Mouse (Mus musculus) MEL (cell line): ENCODE measurements around the gene Myh6.

Experiments
- CHD1 ChIP-seq: IDR thresholded peaks from 2 replicates; pipeline ENCODE4 v1.6.1; 2012; ENCODE audit warnings: low read depth, mild to moderate bottlenecking, inconsistent platforms, low read length, improper control_type of control experiment
- CTCF ChIP-seq, 3 experiments: IDR thresholded peaks in 2 of 3; conservative IDR thresholded peaks in 1 of 3; 2 replicates each; pipeline ENCODE4 v1.5.1; 2011 to 2012; ENCODE audit warnings: low read length in 3 of 3, low read depth in 2 of 3, mild to moderate bottlenecking in 2 of 3, improper control_type of control experiment in 1 of 3, inconsistent platforms in 1 of 3, mixed read lengths in 1 of 3, moderate library complexity in 1 of 3; ENCODE audit not compliant: control insufficient read depth in 1 of 3, insufficient read depth in 1 of 3, poor library complexity in 1 of 3, severe bottlenecking in 1 of 3
- EP300 ChIP-seq, 2 experiments: IDR thresholded peaks; 2 replicates each; pipeline ENCODE4 v1.6.1; 2011; ENCODE audit warnings: improper control_type of control experiment in 2 of 2, low read length in 2 of 2, low read depth in 1 of 2, mild to moderate bottlenecking in 1 of 2
- GABPA ChIP-seq: IDR thresholded peaks from 2 replicates; pipeline ENCODE4 v1.6.1; 2012; ENCODE audit warnings: low read depth, mild to moderate bottlenecking, inconsistent platforms, low read length, improper control_type of control experiment, moderate library complexity
- MAX ChIP-seq: IDR thresholded peaks from 2 replicates; pipeline ENCODE4 v1.6.1; 2011; ENCODE audit warnings: low read length, improper control_type of control experiment
- MXI1 ChIP-seq: IDR thresholded peaks from 2 replicates; pipeline ENCODE4 v1.6.1; 2011; ENCODE audit warnings: mild to moderate bottlenecking, low read depth, low read length, improper control_type of control experiment
- MYC ChIP-seq: IDR thresholded peaks from 2 replicates; pipeline ENCODE4 v1.6.1; 2011; ENCODE audit warnings: low read depth, mild to moderate bottlenecking, low read length, improper control_type of control experiment, moderate library complexity
- POLR2A ChIP-seq, 2 experiments: IDR thresholded peaks; 2 replicates each; pipeline ENCODE4 v1.6.1; 2011 to 2012; ENCODE audit warnings: low read length in 2 of 2, mild to moderate bottlenecking in 2 of 2, control low read depth in 1 of 2, improper control_type of control experiment in 1 of 2, low read depth in 1 of 2, moderate library complexity in 1 of 2; ENCODE audit not compliant: control insufficient read depth in 1 of 2, insufficient read depth in 1 of 2, poor library complexity in 1 of 2
- RCOR1 ChIP-seq: IDR thresholded peaks from 2 replicates; pipeline ENCODE4 v1.6.1; 2012; ENCODE audit warnings: low read depth, mild to moderate bottlenecking, inconsistent platforms, low read length, improper control_type of control experiment
- SIN3A ChIP-seq: IDR thresholded peaks from 2 replicates; pipeline ENCODE4 v1.6.1; 2012; ENCODE audit warnings: low read length, improper control_type of control experiment, inconsistent platforms
- TCF12 ChIP-seq: IDR thresholded peaks from 2 replicates; pipeline ENCODE4 v1.6.1; 2014; ENCODE audit warnings: low read depth, mild to moderate bottlenecking, inconsistent platforms, low read length, improper control_type of control experiment, moderate library complexity

DNA sequence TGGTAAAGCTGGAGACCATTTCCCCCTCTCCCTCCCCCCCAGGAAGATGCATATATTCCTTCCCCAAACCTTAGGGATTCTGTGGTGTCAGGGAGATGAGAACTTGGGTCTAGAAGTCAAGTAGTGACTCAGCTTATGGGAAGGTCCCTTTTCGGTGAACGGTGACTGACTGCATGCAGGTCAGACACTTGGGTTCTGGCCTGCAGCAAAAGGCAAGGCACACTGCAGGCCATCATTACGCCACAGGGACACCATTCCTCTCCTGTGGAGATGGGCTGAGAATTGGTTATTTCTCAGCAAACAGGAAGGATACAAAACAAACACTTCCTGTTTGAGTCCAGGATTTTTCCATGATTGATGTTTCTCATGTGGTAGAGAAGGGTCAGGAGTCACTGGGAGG lies 7.5 kb downstream of the Myh6 start:
- TF ChIP-seq MXI1 (no peak), EP300 (IDR thresholded peaks at IDR 0.05; ENCODE audit: low read depth in 1 of 2, low read length in 2 of 2) (no peak), MAX (no peak), CHD1 (no peak), CTCF (IDR thresholded peaks at IDR 0.05 in 2 of 3, conservative IDR thresholded peaks at IDR 0.05 in 1 of 3; ENCODE audit: control insufficient read depth in 1 of 3, insufficient read depth in 1 of 3, low read depth in 2 of 3, low read length in 3 of 3, poor library complexity in 1 of 3, severe bottlenecking in 1 of 3) (no peak), GABPA (no peak), POLR2A (IDR thresholded peaks at IDR 0.05; ENCODE audit: control insufficient read depth in 1 of 2, insufficient read depth in 1 of 2, low read depth in 1 of 2, low read length in 2 of 2, poor library complexity in 1 of 2) (no peak), RCOR1 (no peak), SIN3A (no peak), MYC (no peak), TCF12 (no peak)
